Mouse (Mus musculus) inflammation-experienced regulatory T-cells, adult 6 months (primary cell): ENCODE measurements around the gene Diaph3. TPM values are rescaled to one million over a fixed set of nuclear protein-coding genes. Genes with fewer than 3 reads are reported as not detected.

Experiments used
- ATAC-seq: one replicate; pipeline ENCODE4 v1.8.0; 2017
- polyA plus RNA-seq, 3 experiments: library from polyadenylated mRNA; unstranded; fragments of 100-300 nt; shearing (Covaris generic); gene quantifications; one replicate each; pipeline ENCODE4 v1.2.1; 2017

Diaph3 gene
- polyA plus RNA-seq, 3 experiments from 2014 or later = 2.6 to 13.5 (median 3.7) TPM

DNA sequence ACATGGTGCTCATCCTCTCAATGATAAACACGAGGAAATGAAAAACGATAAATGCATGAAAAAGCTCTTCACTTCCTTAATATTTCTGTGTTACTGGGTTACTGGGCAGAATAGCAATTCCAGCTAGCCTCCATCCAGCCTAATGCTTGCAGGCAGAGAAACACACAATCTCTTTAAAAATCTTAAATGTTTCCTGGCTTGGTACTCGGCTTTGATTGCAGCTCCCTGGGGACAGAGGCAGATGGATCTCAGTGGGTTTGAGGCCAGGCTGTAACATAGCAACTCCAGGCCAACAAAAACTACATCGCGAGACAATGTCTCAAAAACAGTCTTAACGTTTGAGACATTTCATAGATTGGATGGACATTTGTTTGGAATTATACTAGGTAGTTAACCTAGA is 57.1 kb downstream of the Diaph3 start:
- ATAC-seq = no peak

DNA sequence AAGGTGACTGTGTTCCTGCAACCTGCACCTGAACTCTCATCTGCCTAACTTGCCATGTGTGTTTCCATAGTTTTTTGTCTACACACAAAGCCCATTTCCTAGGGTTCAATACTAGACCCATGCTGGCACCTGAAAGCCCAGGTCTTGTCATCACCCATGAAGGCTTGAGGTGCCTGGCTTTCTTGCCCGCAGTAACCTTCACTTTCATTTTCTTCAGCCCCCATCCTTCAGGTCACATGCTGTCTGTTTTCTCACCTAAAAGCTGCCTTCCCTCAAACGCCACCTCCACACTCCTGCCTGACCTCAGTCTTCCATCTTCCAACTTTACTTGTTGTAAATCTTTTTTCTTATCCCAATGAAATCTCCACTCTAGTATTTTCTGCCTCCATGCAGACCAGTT is 61.3 kb downstream of the Diaph3 start:
- ATAC-seq = peak; percentile 94

- ATAC-seq = no peak
Measured at GRCm38 (mm10) chr14:87075021-87075531, 66.0 kb downstream of the Diaph3 start.

DNA sequence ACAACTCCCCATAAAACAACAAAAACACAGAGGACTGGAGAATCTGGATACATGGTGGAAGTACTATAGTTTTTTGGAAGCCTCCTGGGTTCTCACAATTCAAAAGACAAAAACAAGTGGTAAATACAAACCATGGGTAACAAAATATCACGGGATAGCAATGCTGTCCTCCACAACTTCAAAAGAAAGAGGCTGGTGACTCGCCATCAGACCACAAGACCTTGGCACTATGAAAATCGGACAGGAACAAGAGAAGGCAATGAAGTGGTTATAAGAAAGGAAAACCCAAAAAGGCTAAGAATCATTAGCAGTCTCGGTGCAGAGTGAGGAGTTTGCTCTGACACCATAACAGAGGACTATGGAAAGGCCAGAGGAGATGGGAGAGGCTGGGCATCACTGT is 76.8 kb downstream of the Diaph3 start:
- no peak for ATAC-seq

DNA sequence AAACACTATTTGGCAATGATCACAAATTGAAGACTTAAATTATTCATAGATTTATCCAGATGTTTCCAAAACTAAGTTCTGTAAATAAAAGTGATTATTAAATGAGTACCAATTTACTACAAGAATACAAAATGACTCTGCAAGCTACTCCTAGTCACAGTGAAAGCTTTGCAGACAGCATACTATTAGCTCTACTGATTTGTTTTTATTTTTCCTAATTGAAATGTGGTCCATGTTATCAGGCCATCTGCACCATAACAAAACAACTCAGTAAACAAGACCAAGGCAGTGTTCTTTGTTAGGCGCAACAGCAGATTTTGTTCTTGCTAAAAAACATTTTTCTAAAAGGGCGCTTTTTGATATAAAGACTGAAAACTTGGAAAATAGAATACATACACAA is 84.9 kb downstream of the Diaph3 start:
- no peak for ATAC-seq

DNA sequence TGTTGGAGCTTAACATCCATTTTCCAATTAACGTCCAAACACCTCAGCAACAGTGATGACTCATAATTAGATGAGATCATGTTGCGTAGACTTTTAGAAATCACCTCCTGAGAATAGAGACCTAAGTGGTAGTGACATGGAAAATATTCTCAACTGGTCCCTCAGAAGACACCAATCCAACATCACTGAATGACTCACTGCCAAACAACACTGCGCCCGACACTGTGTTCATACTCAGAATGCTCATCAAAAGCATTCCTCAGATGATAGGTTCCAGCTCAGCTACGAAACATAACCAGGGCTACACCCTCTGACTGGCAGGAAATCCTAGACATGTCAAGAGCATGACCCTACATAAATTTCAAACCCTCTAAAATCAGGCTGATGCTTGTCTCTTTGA is 89.8 kb downstream of the Diaph3 start:
- peak; percentile 85 for ATAC-seq

GRCm38 (mm10) chr14:87044401-87044806 is 96.6 kb downstream of the Diaph3 start:
- peak; percentile 23 for ATAC-seq

DNA sequence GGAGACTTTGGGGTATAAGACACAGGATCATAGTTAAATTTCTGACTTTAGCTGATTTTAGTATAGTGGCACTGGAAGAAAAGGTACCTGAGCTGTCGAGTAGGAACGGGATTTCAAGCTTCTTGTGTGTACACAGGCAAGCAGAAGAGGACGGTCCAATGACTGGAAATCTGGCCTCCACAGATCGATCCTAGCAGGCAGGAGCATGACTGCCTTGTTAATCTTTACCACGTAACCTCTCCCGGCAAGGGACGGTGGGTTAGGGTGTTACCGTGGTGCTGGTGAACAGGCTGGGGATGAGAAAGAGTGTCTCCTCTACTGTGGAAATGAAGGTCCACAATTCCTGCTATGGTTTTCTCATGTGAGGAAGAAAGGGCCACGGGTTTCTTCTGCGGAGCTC is 120.8 kb downstream of the Diaph3 start:
- ATAC-seq = no peak

DNA sequence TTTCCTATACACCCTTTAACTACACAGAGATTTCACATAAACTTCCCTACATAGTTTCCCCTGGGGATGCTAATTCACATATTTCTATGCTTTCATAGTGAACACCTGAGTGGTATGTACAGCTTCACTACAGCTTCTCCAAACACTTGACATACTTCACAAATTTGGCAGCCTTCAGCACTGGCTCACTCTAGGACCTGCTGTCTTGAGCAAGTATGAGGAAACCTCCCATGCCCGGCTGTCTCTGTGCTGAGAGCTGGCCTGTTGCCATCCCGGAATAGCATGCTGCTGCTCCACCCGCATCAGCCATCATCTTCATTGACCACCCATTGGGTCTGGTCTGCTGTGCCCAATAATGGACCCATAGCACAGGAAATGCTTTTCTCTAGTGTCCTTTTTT is 121.3 kb downstream of the Diaph3 start:
- no peak for ATAC-seq

DNA sequence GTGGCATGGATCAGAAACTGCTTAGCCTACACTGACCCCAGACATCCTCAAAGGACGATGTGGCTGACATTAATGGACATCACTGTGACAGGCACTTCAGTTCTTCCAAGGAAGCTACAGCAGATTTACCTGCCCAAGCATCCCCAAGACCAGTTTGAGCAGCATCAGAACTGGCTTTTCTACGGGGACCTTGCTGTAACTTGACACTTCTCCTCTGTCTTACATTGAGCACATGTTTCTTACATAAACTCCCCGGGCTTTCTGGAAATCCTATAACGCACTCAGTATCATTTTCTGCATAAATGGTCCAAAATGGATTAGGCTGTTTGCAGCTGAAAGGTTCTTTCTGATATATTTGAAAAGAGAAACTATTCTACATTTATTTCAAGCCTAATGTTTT is 143.7 kb downstream of the Diaph3 start:
- ATAC-seq = no peak

GRCm38 (mm10) chr14:86951169-86951568 is 189.9 kb downstream of the Diaph3 start:
- no peak for ATAC-seq

DNA sequence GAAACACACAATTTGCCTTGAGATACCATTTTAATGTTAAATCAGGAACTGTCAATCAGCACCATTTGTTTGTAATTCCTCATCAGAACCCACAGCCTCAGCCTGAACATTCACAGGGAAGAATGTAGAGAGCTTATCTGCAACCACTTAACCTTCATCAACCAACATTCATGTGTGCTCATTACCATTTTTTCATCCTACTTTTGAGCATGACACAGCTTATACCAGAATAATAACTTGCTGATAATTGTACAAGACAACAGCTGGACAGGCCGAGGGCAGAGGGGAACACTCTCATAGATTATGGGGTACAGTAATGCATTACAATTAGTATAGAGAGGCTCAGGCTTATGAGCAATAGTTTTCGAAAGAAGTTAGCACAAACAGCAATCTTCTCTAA is 203.1 kb downstream of the Diaph3 start:
- ATAC-seq = no peak

- no peak for ATAC-seq
Measured at GRCm38 (mm10) chr14:86936424-86936823, 204.6 kb downstream of the Diaph3 start.

- ATAC-seq = no peak
Measured at GRCm38 (mm10) chr14:86930763-86931162, 210.3 kb downstream of the Diaph3 start.

DNA sequence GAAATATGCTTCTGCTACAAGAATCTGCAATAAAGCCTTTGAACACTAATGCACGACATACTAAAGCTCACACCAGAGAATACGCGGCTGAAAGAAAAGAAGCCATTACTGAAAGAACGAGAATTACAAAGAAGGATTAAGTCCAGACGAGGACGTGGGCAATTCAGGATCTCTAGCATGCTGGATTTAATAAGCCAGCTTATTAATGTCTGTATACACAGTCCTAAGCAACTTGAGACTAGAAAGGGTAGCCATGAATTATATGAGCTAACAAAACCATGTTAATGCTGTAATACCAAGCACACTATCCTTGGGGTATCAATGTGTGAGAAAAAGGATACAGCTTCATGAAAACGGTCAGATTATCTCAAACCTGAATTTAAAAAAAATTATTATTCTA is 214.2 kb downstream of the Diaph3 start:
- no peak for ATAC-seq

- ATAC-seq = no peak
Measured at GRCm38 (mm10) chr14:86898898-86899297, 242.1 kb downstream of the Diaph3 start.

DNA sequence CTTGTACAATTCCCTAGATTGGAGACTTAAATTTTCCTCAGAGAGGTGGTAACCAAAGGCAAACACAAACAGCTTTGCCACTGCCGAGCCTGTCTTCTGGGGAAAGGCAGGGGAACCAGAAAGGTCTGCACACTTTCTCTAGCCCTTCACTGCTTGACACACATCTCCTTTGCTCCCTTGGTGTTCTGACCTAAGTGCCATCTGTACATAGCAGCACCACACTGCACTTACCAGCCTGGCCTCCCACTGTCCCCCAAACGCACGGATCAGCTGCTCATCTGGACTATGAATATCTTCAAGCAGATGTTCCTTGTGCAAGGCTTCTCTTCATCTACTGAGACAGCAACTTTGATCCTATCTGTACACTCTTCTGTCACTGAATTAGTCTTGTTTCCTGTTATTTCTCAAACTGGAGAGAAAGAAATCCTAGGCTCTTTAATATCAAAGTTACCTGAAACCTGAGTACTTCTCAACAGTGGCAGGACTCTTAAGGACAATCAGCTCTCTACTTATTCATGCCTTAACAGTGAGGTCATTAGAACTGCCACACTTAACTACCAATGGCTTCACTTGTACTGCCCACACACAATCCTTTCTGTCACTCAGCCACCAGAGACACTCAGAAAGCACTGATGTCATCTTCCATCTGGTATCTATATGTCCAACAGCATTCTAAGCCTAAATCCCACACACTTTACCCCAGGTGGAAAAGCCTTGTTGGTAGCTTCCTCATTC is 251.8 kb downstream of the Diaph3 start:
- ATAC-seq = no peak

GRCm38 (mm10) chr14:86885417-86886098 is 255.5 kb downstream of the Diaph3 start:
- ATAC-seq = no peak

DNA sequence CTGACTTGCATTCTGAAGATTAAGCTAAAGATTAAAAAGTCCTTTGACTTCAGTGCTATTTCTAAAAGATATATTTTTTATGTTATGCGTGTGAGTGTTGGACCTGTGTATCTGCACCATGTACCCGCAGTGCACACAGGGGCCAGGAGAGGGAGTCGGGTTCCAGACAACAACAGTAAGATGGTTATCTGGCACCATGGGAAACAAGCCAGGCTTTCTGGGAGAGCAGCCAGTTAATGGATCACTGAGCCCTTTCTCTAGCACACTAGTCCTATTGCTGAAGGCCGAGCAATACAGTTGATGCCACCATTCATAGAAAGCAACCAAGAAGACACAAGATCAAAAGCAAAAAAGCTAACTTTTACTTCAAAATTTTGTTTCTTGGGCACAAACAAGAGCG is 271.5 kb downstream of the Diaph3 start:
- ATAC-seq = peak; percentile 52

DNA sequence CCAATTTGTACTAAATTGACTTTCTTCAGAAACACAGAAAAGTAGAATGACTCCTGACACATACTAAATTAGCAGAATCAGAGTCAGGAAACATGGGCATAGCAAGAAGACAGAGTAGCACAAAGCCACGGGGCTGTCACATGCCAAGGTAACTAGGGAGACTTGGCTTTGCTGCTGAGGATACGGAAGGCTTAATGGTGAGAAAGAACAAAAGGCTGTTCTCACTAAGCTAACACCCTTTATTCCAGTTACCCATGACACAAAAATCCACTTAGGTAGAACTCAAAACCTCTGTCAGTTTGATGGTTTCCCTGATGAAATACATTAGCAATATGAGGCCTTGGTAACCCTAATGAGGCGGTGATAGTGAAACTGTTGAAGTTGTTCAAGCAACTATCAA is 273.9 kb downstream of the Diaph3 start:
- ATAC-seq = no peak

GRCm38 (mm10) chr14:86864053-86864452 is 277.0 kb downstream of the Diaph3 start:
- no peak for ATAC-seq

GRCm38 (mm10) chr14:86861277-86861946 is 279.6 kb downstream of the Diaph3 start:
- peak; percentile 80 for ATAC-seq

GRCm38 (mm10) chr14:86847154-86847810 is 293.8 kb downstream of the Diaph3 start:
- no peak for ATAC-seq
